Mouse (Mus musculus) midbrain, embryonic 10.5 days (tissue): Measurements from ENCODE around the gene Fzr1. TPM values are rescaled to one million over a fixed set of nuclear protein-coding genes. Genes with fewer than 3 reads are reported as not detected.

Experiments
- DNase-seq: peaks from one replicate; pipeline ENCODE4 v3.0.0-alpha.2; 2017; ENCODE audit warnings: low spot score
- H3K27ac ChIP-seq: fragments of 300-500 bp; sonication (generic); replicated peaks from 2 replicates; pipeline ENCODE4 v1.5.1; 2016; ENCODE audit warnings: mild to moderate bottlenecking
- H3K27me3 ChIP-seq: fragments of 300-500 bp; sonication (generic); 2 replicates; pipeline ENCODE4 v1.6.1; 2016; ENCODE audit warnings: low read depth, mild to moderate bottlenecking; ENCODE audit not compliant: poor library complexity, severe bottlenecking
- H3K36me3 ChIP-seq: fragments of 300-500 bp; sonication (generic); 2 replicates; pipeline ENCODE4 v1.6.1; 2016; ENCODE audit warnings: mild to moderate bottlenecking, moderate library complexity
- H3K4me1 ChIP-seq: fragments of 300-500 bp; sonication (generic); 2 replicates; pipeline ENCODE4 v1.6.1; 2016
- H3K4me3 ChIP-seq: fragments of 300-500 bp; sonication (generic); 2 replicates; pipeline ENCODE4 v1.5.1; 2016; ENCODE audit warnings: mild to moderate bottlenecking, moderate library complexity
- H3K9me3 ChIP-seq: fragments of 300-500 bp; sonication (generic); replicated peaks from 2 replicates; pipeline ENCODE4 v1.6.1; 2016; ENCODE audit warnings: mild to moderate bottlenecking
- WGBS: fragments of 180-500 bp; shearing (Covaris S2); methylation state at CpG from one replicate; pipeline ENCODE4 v1.1.7; 2016; 5-methylcytosine and 5-hydroxymethylcytosine counted together
- polyA plus RNA-seq: library from polyadenylated mRNA; unstranded; fragments of >200 nt; fragmentation: Nextera tagmentation; extraction: Ambion mirVana; gene quantifications from 2 replicates; pipeline ENCODE4 v1.2.1, GENCODE M21; 2016

The Fzr1 gene
- 138 and 146 TPM in 2 replicates for polyA plus RNA-seq

GRCm38 (mm10) chr10:81377793-81378552, at the start of gene Fzr1:
Gene Fzr1, minus strand, starts transcription at chr10:81378516.
- no peaks in the 10 kb centered on the region for H3K27me3 ChIP-seq
- no peak for DNase-seq
- no peaks in the 10 kb centered on the region for H3K9me3 ChIP-seq
- peak within 1 kb of the TSS; percentile 93 for H3K4me3 ChIP-seq
- H3K4me1 ChIP-seq, result peaks cover 38% of the 10 kb centered on the region
- peaks cover 37% of the 10 kb centered on the region for H3K36me3 ChIP-seq
- 1% methylated on average over 59 of the region's 59 CpGs for WGBS
- peak within 1 kb of the TSS; percentile 97 for H3K27ac ChIP-seq

DNA sequence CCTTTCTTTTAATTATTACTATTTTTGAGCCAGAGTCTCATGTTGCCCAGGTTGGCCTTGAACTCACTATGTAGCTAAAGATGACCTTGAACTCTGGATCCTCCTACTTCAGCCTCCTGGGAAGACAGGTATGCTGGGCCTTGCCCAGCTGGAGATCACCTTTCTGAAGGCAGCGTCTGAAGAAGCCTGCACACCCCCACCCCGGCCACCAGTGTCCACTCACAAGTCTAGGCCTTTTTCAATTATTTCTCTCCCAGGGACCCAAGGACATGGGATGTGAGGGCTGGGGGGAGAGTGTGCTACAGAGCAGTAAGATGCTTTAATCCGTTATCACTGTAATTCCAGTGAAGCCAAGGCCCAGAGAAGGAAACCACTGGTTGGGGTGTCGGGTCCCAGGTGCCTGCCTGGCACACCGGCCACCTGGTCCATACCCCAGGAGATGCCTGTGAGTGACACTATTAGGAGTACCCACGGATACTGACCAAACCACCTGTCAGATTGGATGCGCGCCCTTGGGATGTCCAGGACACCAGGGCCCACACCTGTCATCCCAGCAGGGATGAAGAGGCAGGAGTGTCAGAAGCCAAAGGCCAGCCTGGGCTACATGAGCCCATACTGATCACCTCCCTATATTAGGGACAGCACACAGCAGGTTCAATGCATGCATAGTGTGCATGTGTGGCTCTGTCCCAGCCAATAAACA, 49.6 kb upstream of the Fzr1 start:
- Histone ChIP-seq H3K27ac (no peak overlapping the region), H3K4me3 (no peak overlapping the region), H3K9me3 (no peaks in the 10 kb centered on the region; the same call in 1 of the 2 replicates), H3K4me1 (peaks cover 59% of the 10 kb centered on the region), H3K27me3 (peaks cover 85% of the 10 kb centered on the region), H3K36me3 (no peaks in the 10 kb centered on the region)
- DNase-seq, result peak; percentile 11
- WGBS, result 75% methylated on average over 8 of the region's 8 CpGs

DNA sequence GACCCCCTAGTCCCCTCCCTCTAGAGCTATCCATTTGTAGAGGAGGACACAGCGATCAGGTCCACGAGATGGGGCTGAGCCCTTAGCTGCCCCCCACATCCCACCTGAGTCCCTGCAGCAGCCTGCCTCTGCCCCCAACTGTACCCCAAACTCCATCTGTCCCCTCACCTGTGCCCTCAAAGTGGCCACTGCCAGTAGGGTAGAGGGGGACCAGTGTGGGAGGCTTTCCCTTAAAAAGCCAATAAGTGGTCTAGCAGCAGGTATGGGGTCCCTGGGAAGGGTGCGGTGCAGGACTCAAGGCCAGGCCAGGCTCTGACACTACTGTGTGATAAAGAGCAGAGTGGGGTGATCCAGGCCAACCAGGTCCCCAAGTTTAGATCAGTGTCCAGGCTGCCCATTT, 49.0 kb upstream of the Fzr1 start:
- Histone ChIP-seq H3K9me3 (no peaks in the 10 kb centered on the region; the same call in 1 of the 2 replicates), H3K27ac (no peak overlapping the region), H3K4me1 (peaks cover 55% of the 10 kb centered on the region), H3K36me3 (no peaks in the 10 kb centered on the region), H3K27me3 (peaks cover 88% of the 10 kb centered on the region), H3K4me3 (peak overlapping the region; percentile 45)
- no peak for DNase-seq
- 38% methylated on average over 3 of the region's 3 CpGs for WGBS

DNA sequence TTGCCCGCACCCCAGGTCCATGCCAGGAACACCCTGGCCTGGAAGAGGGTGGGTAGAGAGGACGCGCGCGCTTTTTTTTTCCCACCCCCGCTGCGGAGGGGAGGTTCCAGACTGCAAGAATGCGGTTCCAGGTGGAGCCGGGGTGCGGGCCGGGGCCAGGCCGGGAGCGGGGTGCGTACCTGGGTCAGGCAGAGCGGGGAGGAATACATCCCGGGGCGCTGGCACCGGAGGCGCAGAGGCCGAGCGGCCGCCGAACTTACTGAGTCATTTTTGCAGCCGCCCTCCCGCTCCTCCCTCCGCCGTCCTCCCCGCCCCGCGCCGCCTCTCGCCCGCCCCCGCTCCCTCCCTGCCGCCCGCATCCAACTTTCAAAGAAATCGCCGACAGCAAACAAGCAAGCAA, 48.6 kb upstream of the Fzr1 start:
- peak; percentile 26 for DNase-seq
- Histone ChIP-seq H3K4me3 (peak overlapping the region; percentile 45), H3K4me1 (peaks cover 55% of the 10 kb centered on the region), H3K9me3 (no peaks in the 10 kb centered on the region; the same call in 1 of the 2 replicates), H3K36me3 (no peaks in the 10 kb centered on the region), H3K27me3 (peaks cover 88% of the 10 kb centered on the region), H3K27ac (no peak overlapping the region)
- under 1% methylated on average over 37 of the region's 38 CpGs for WGBS

GRCm38 (mm10) chr10:81426081-81426671, 47.9 kb upstream of the Fzr1 start:
- DNase-seq, result peak; percentile 28
- Histone ChIP-seq H3K27me3 (peaks cover 88% of the 10 kb centered on the region), H3K4me3 (peak overlapping the region; percentile 45), H3K27ac (no peak overlapping the region), H3K4me1 (peaks cover 49% of the 10 kb centered on the region), H3K36me3 (no peaks in the 10 kb centered on the region), H3K9me3 (no peaks in the 10 kb centered on the region; the same call in 1 of the 2 replicates)
- WGBS, result 3% methylated on average over 29 of the region's 33 CpGs

GRCm38 (mm10) chr10:81425236-81425850, 47.0 kb upstream of the Fzr1 start:
- no peak overlapping the region for H3K27ac ChIP-seq
- H3K36me3 ChIP-seq, result no peaks in the 10 kb centered on the region
- H3K4me1 ChIP-seq, result peaks cover 44% of the 10 kb centered on the region
- peak; percentile 21 for DNase-seq
- peaks cover 91% of the 10 kb centered on the region for H3K27me3 ChIP-seq
- WGBS, result 27% methylated on average over 10 of the region's 10 CpGs
- H3K9me3 ChIP-seq, result no peaks in the 10 kb centered on the region; the same call in 1 of the 2 replicates
- H3K4me3 ChIP-seq, result no peak overlapping the region

- Histone ChIP-seq H3K9me3 (no peaks in the 10 kb centered on the region; the same call in 1 of the 2 replicates), H3K4me1 (peaks cover 39% of the 10 kb centered on the region), H3K27ac (no peak overlapping the region), H3K4me3 (peak overlapping the region; percentile 14; the same call in 1 of the 2 replicates), H3K27me3 (peaks cover 98% of the 10 kb centered on the region), H3K36me3 (no peaks in the 10 kb centered on the region)
- 3% methylated on average over 25 of the region's 25 CpGs for WGBS
- DNase-seq, result peak; percentile 20
Observed at GRCm38 (mm10) chr10:81424246-81425051, 46.1 kb upstream of the Fzr1 start.

GRCm38 (mm10) chr10:81423476-81424245, 45.3 kb upstream of the Fzr1 start:
- no peak overlapping the region for H3K27ac ChIP-seq
- WGBS, result 62% methylated on average over 4 of the region's 4 CpGs

DNA sequence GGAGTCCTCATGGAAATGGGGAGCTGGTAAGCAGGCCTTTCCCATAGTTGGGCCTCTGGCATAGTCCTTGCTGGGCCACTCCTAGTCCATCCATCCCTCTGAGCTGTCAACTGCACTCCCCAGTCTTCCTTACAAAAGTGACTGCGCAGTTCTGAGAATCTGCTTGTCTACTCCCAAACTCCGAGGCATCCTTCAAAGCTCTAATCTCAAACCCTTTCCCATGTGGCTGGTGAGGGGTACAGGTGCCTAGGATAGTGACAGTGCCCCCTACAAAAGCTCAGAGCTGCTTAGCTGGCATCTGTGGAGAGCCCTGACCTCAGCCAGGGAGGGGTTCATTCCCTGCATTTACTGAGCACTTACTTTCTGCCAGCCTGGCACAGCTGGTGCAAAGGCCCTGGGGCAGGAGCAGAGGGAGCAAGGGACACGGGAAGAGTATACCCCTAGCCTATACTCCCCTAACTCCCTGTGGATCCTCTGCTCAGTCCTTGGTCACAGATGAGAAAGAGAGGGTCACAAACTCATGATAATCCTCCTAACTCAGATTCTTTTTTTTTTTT, 44.4 kb upstream of the Fzr1 start:
- no peak for DNase-seq
- peaks cover 97% of the 10 kb centered on the region for H3K27me3 ChIP-seq

More at GRCm38 (mm10) chr10:81423476-81424245, 45.3 kb upstream of the Fzr1 start:
- H3K4me3 ChIP-seq, result peak overlapping the region; percentile 14; the same call in 1 of the 2 replicates
- no peaks in the 10 kb centered on the region; the same call in 1 of the 2 replicates for H3K9me3 ChIP-seq
- peaks cover 40% of the 10 kb centered on the region for H3K4me1 ChIP-seq
- H3K27me3 ChIP-seq, result peaks cover 97% of the 10 kb centered on the region
- no peak for DNase-seq
- H3K36me3 ChIP-seq, result no peaks in the 10 kb centered on the region

DNA sequence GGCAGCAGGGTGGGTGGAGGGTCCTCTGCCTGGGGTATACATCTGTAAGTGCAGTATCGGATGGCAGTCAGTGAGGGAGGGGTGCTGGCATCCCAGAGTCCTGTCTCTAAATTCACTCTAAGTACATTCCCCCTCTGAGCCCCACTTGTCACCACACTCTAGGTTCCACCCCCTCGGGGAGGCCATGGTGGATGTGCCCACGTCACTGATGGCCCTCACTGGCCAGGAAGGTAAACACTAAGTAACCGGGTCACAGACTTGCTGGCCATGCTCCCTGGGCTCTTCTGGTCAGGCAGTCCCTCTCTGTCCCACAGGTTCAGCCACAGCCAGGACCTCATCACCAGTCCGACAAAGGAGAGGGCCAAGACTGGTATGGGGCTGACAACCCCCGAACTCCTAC, 43.9 kb upstream of the Fzr1 start:
- peaks cover 52% of the 10 kb centered on the region for H3K4me1 ChIP-seq
- H3K27me3 ChIP-seq, result peaks cover 97% of the 10 kb centered on the region
- H3K4me3 ChIP-seq, result no peak overlapping the region
- H3K27ac ChIP-seq, result no peak overlapping the region
- no peak for DNase-seq
- WGBS, result 82% methylated on average over 6 of the region's 6 CpGs
- H3K9me3 ChIP-seq, result no peaks in the 10 kb centered on the region; the same call in 1 of the 2 replicates
- H3K36me3 ChIP-seq, result no peaks in the 10 kb centered on the region

More for the DNA sequence above, 44.4 kb upstream of the Fzr1 start:
- H3K4me1 ChIP-seq, result peaks cover 48% of the 10 kb centered on the region
- no peak overlapping the region for H3K4me3 ChIP-seq
- no peaks in the 10 kb centered on the region for H3K36me3 ChIP-seq
- no peaks in the 10 kb centered on the region; the same call in 1 of the 2 replicates for H3K9me3 ChIP-seq
- no peak overlapping the region for H3K27ac ChIP-seq
- WGBS, result 84% methylated on average over 3 of the region's 3 CpGs

DNA sequence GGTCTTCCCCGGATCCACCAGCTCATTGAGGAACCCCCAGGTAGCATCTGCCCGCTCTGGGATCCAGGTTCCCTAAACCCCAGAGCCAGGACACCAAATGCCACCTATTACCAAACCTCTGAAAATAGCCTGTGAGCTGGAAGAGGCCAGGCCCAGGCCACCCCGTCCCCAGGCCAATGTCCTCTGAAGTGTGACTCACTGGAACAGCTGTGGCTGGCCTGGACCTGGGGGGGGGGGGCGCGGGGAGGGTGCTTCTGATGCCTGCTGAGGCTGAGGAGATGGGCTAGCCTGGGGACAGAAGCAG, 43.4 kb upstream of the Fzr1 start:
- no peak overlapping the region for H3K4me3 ChIP-seq
- H3K27me3 ChIP-seq, result peaks cover 97% of the 10 kb centered on the region
- H3K4me1 ChIP-seq, result peaks cover 52% of the 10 kb centered on the region
- no peak for DNase-seq
- H3K36me3 ChIP-seq, result no peaks in the 10 kb centered on the region
- no peaks in the 10 kb centered on the region; the same call in 1 of the 2 replicates for H3K9me3 ChIP-seq
- WGBS, result 76% methylated on average over 5 of the region's 5 CpGs
- no peak overlapping the region for H3K27ac ChIP-seq
